Mouse (Mus musculus) gastrocnemius, adult 2 months (tissue): ENCODE measurements around the gene Map4k4. TPM values are rescaled to one million over a fixed set of nuclear protein-coding genes. Genes with fewer than 3 reads are reported as not detected.

Source experiments
- DNase-seq: peaks from one replicate; pipeline ENCODE4 v3.0.0; 2022
- H3K27ac ChIP-seq: fragments of 200-600 bp; 2 replicates; pipeline ENCODE4 v1.8.1; 2022; ENCODE audit warnings: mild to moderate bottlenecking
- H3K4me3 ChIP-seq: fragments of 200-600 bp; 2 replicates; pipeline ENCODE4 v1.8.1; 2022; ENCODE audit warnings: mild to moderate bottlenecking, moderate library complexity
- CTCF ChIP-seq: fragments of 200-600 bp; IDR thresholded peaks from 2 replicates; pipeline ENCODE4 v1.8.1; 2022; ENCODE audit warnings: antibody characterized with exemption, mild to moderate bottlenecking, moderate library complexity
- intact Hi-C: fragments of 180-260 bp; cut with DNase I; formaldehyde crosslinking; loops from one replicate; pipeline ENCODE4 v1.15.1; 2025
- total RNA-seq, 2 experiments: library from RNA; stranded (reverse); gene quantifications; 2 replicates each; pipeline ENCODE4 v1.2.3; 2021

The Map4k4 gene
- total RNA-seq, 2 experiments from 2014 or later = 23.2 to 28.3 TPM

GRCm38 (mm10) chr1:40055051-40055450 lies 154.3 kb downstream of the Map4k4 start:
- no peak overlapping the region for H3K4me3 ChIP-seq
- TF ChIP-seq CTCF = no peak
- DNase-seq = no peak
- intact Hi-C loops = no loop called here
- H3K27ac ChIP-seq = no peak overlapping the region

- no peak overlapping the region for H3K27ac ChIP-seq
- intact Hi-C loops = no loop called here
- TF ChIP-seq CTCF = no peak
- no peak for DNase-seq
- no peak overlapping the region for H3K4me3 ChIP-seq
These were observed 155.2 kb downstream of the Map4k4 start for GRCm38 (mm10) chr1:40055963-40056362.

GRCm38 (mm10) chr1:40057351-40057750 lies 156.6 kb downstream of the Map4k4 start:
- H3K27ac ChIP-seq = no peak overlapping the region
- H3K4me3 ChIP-seq = no peak overlapping the region
- DNase-seq = no peak
- no peak for TF ChIP-seq CTCF
- intact Hi-C loops = no loop called here

- no peak for DNase-seq
- no peak overlapping the region for H3K27ac ChIP-seq
- no peak overlapping the region for H3K4me3 ChIP-seq
- TF ChIP-seq CTCF = no peak
- intact Hi-C loops = no loop called here
These were observed 157.3 kb downstream of the Map4k4 start for GRCm38 (mm10) chr1:40058013-40058412.

- TF ChIP-seq CTCF = no peak
- DNase-seq = peak; percentile 35
- Histone ChIP-seq H3K27ac (no peak overlapping the region), H3K4me3 (no peak overlapping the region)
- intact Hi-C loops = no loop called here
These were observed 158.5 kb downstream of the Map4k4 start for GRCm38 (mm10) chr1:40059122-40059774.

- peak; percentile 26 for DNase-seq
- Histone ChIP-seq H3K27ac (no peak overlapping the region), H3K4me3 (no peak overlapping the region)
- intact Hi-C loops = no loop called here
- TF ChIP-seq CTCF = no peak
These were observed 160.6 kb downstream of the Map4k4 start for GRCm38 (mm10) chr1:40061359-40061758.

- DNase-seq = no peak
- intact Hi-C loops = no loop called here
- TF ChIP-seq CTCF = no peak
- Histone ChIP-seq H3K27ac (no peak overlapping the region), H3K4me3 (no peak overlapping the region)
These were observed 162.7 kb downstream of the Map4k4 start for GRCm38 (mm10) chr1:40063409-40063808.

- intact Hi-C loops = no loop called here
- no peak overlapping the region for H3K4me3 ChIP-seq
- no peak for DNase-seq
- TF ChIP-seq CTCF = no peak
- H3K27ac ChIP-seq = no peak overlapping the region
These were observed 163.8 kb downstream of the Map4k4 start for GRCm38 (mm10) chr1:40064508-40064907.

GRCm38 (mm10) chr1:40072558-40072957 lies 171.8 kb downstream of the Map4k4 start:
- DNase-seq = no peak
- intact Hi-C loops = no loop called here
- no peak for TF ChIP-seq CTCF
- Histone ChIP-seq H3K27ac (no peak overlapping the region), H3K4me3 (no peak overlapping the region)

- intact Hi-C loops = no loop called here
- no peak within 1 kb of the TSS for H3K27ac ChIP-seq
- no peak for TF ChIP-seq CTCF
- H3K4me3 ChIP-seq = no peak within 1 kb of the TSS
- DNase-seq = no peak
These were observed 173.1 kb downstream of the Map4k4 start, which contains the start of gene Il1r2 for GRCm38 (mm10) chr1:40073779-40074178. Gene Il1r2 (plus strand): TSS chr1:40074079.

Other genes with a start within 250 kb of the Map4k4 start
- gene Creg2, start 249.4 kb upstream of the Map4k4 start, total RNA-seq = under 1 TPM in 1 of 2 experiments, not detected in 1; 0.08 TPM
- gene Rfx8, start 179.9 kb upstream of the Map4k4 start, total RNA-seq = not detected
- gene Gm3646, start 95.6 kb upstream of the Map4k4 start, total RNA-seq = 1 to 10 TPM in 1 of 2 experiments, not detected in 1; 1.6 TPM
- gene Il1r2, start 173.2 kb downstream of the Map4k4 start, total RNA-seq = under 1 TPM in 1 of 2 experiments, not detected in 1; 0.99 TPM